Mouse (Mus musculus) G1E (cell line): ENCODE measurements at regions not wholly inside any gene's neighbourhood (a gene's known extent, or its start where the extent isn't known, plus 50 kb on each side); places are given as distances from the start of the nearest gene placed in this dataset.

Experiments used
- CTCF ChIP-seq: IDR thresholded peaks from 2 replicates; pipeline ENCODE4 v1.5.1; 2012; ENCODE audit warnings: low read depth, low read length, inconsistent platforms, mixed read lengths
- POLR2AphosphoS5 ChIP-seq: IDR thresholded peaks from 2 replicates; pipeline ENCODE4 v1.6.1; 2012; ENCODE audit warnings: low read depth, low read length, inconsistent platforms; ENCODE audit not compliant: insufficient replicate concordance

- TF ChIP-seq POLR2AphosphoS5, result no peak
- TF ChIP-seq CTCF, result no peak
Measured at GRCm38 (mm10) chr1:42623766-42624165, 71.8 kb upstream of the Pou3f3 start.
